Mouse (Mus musculus) myocyte (in vitro differentiated cells): Measurements from ENCODE around the gene Plcb1. TPM values are rescaled to one million over a fixed set of nuclear protein-coding genes. Genes with fewer than 3 reads are reported as not detected.

Experiments used
- H3K27me3 ChIP-seq: one replicate; pipeline ENCODE4 v1.6.1; 2011; ENCODE audit not compliant: control insufficient read depth, insufficient read depth, insufficient read length
- H3K36me3 ChIP-seq: one replicate; pipeline ENCODE4 v1.6.1; 2011; ENCODE audit not compliant: control insufficient read depth, insufficient read depth
- H3K4me2 ChIP-seq: one replicate; pipeline ENCODE4 v1.6.1; 2011; ENCODE audit warnings: low read depth, control low read depth
- H3K4me3 ChIP-seq: one replicate; pipeline ENCODE4 v1.5.1; 2011; ENCODE audit warnings: mild to moderate bottlenecking, control low read depth, moderate library complexity
- H3K79me2 ChIP-seq: one replicate; pipeline ENCODE4 v1.6.1; 2011; ENCODE audit not compliant: control insufficient read depth, insufficient read depth
- H3ac ChIP-seq: one replicate; pipeline ENCODE4 v1.6.1; 2011; ENCODE audit not compliant: control insufficient read depth, insufficient read length
- CEBPB ChIP-seq: IDR thresholded peaks from 2 replicates; pipeline ENCODE4 v1.6.1; 2011; ENCODE audit warnings: mild to moderate bottlenecking, moderate library complexity; ENCODE audit not compliant: poor library complexity, insufficient read depth, severe bottlenecking
- E2F4 ChIP-seq: IDR thresholded peaks from one replicate; pipeline ENCODE4 v1.6.1; 2011; ENCODE audit warnings: mild to moderate bottlenecking, control low read depth, moderate library complexity; ENCODE audit not compliant: insufficient read depth
- MAX ChIP-seq: IDR thresholded peaks from one replicate; pipeline ENCODE4 v1.6.1; 2011; ENCODE audit warnings: low read depth, mild to moderate bottlenecking, control low read depth
- MYOD1 ChIP-seq, 3 experiments: IDR thresholded peaks; one replicate each; pipeline ENCODE4 v1.6.1; 2011; ENCODE audit warnings: control low read depth in 2 of 3, low read depth in 2 of 3, mild to moderate bottlenecking in 2 of 3, moderate library complexity in 1 of 3; ENCODE audit not compliant: insufficient read length in 2 of 3, control insufficient read depth in 1 of 3
- MYOG ChIP-seq, 3 experiments: IDR thresholded peaks; one replicate each; pipeline ENCODE4 v1.6.1; 2011; ENCODE audit warnings: control low read depth in 2 of 3, low read depth in 2 of 3, mild to moderate bottlenecking in 2 of 3; ENCODE audit not compliant: insufficient read length in 2 of 3, control insufficient read depth in 1 of 3, insufficient read depth in 1 of 3
- POLR2A ChIP-seq: IDR thresholded peaks from one replicate; pipeline ENCODE4 v1.6.1; 2011; ENCODE audit warnings: low read depth, mild to moderate bottlenecking, control low read depth, moderate library complexity; ENCODE audit not compliant: insufficient read length
- POLR2AphosphoS2 ChIP-seq: IDR thresholded peaks from one replicate; pipeline ENCODE4 v1.6.1; 2011; ENCODE audit warnings: low read depth, control low read depth; ENCODE audit not compliant: insufficient read length
- REST ChIP-seq: IDR thresholded peaks from one replicate; pipeline ENCODE4 v1.6.1; 2011; ENCODE audit warnings: mild to moderate bottlenecking, control low read depth, moderate library complexity; ENCODE audit not compliant: insufficient read depth, insufficient read length
- SRF ChIP-seq: IDR thresholded peaks from one replicate; pipeline ENCODE4 v1.6.1; 2011; ENCODE audit warnings: low read depth; ENCODE audit not compliant: control insufficient read depth, insufficient read length
- TCF12 ChIP-seq: IDR thresholded peaks from one replicate; pipeline ENCODE4 v1.6.1; 2011; ENCODE audit warnings: mild to moderate bottlenecking, control low read depth; ENCODE audit not compliant: poor library complexity, insufficient read depth, severe bottlenecking
- TCF3 ChIP-seq: IDR thresholded peaks from one replicate; pipeline ENCODE4 v1.6.1; 2011; ENCODE audit warnings: low read depth, control low read depth; ENCODE audit not compliant: insufficient read length
- USF1 ChIP-seq: IDR thresholded peaks from one replicate; pipeline ENCODE4 v1.6.1; 2011; ENCODE audit warnings: low read depth, mild to moderate bottlenecking, control low read depth, moderate library complexity
- polyA plus RNA-seq: library from polyadenylated mRNA; unstranded; fragments of >200 nt; fragmentation: generic; extraction: Trizol; gene quantifications from one replicate; pipeline ENCODE4 v1.2.1, GENCODE M21; 2012; ENCODE audit warnings: missing spikeins

Gene Plcb1
- polyA plus RNA-seq, 1 experiment: 0.76 TPM

DNA sequence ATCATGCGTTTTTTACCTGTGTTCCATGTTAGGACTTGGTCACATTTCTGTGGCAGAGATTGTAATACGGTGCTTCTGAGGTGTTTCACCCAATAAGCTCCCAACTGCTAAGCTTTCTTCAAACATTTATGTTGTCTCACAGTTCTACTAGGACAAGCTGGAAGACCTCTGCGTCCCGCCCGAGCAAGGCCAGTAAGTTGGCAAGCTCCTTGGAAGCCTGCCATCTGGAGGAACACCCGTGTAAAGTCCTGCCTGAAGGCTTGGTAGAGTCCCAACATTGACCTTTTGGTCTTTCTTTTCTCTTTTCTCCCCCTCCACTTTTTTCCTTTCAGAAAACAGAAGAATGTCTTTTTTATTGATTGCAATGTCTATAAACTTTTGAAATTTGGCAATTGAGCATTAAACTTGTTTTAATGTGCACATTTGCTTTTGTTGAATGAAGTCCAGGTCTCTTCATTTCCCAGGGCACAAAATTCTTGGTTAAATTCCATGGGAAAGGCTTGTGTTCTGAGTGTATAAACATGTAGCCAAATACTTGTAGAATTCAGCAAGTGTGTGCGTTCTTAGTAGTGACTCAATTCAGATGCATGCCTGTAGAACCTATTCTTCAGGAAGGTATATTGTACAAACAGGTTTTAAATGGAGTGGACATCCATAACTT lies 79.2 kb downstream of the Plcb1 start:
- no peaks in the 10 kb centered on the region for H3K36me3 ChIP-seq
- no peaks in the 10 kb centered on the region for H3K27me3 ChIP-seq
- no peak overlapping the region for H3K4me2 ChIP-seq
- TF ChIP-seq USF1 (no peak), TCF3 (no peak), E2F4 (no peak), MYOG (IDR thresholded peaks at IDR 0.05; ENCODE audit: control insufficient read depth in 1 of 3, insufficient read depth in 1 of 3, insufficient read length in 2 of 3, low read depth in 2 of 3) (no peak), POLR2A (no peak), SRF (no peak), TCF12 (no peak), MAX (no peak), POLR2AphosphoS2 (no peak), MYOD1 (IDR thresholded peaks at IDR 0.05; ENCODE audit: control insufficient read depth in 1 of 3, insufficient read length in 2 of 3, low read depth in 2 of 3) (no peak), CEBPB (no peak), REST (no peak)
- H3K79me2 ChIP-seq: no peaks in the 10 kb centered on the region
- H3K4me3 ChIP-seq: no peak overlapping the region
- no peak overlapping the region for H3ac ChIP-seq

GRCm38 (mm10) chr2:134867381-134867780 lies 81.5 kb downstream of the Plcb1 start:
- no peak overlapping the region for H3K4me3 ChIP-seq
- no peak overlapping the region for H3ac ChIP-seq
- H3K4me2 ChIP-seq: no peak overlapping the region
- no peaks in the 10 kb centered on the region for H3K79me2 ChIP-seq
- H3K36me3 ChIP-seq: no peaks in the 10 kb centered on the region
- TF ChIP-seq USF1 (no peak), TCF12 (no peak), MYOD1 (IDR thresholded peaks at IDR 0.05; ENCODE audit: control insufficient read depth in 1 of 3, insufficient read length in 2 of 3, low read depth in 2 of 3) (no peak), MYOG (IDR thresholded peaks at IDR 0.05; ENCODE audit: control insufficient read depth in 1 of 3, insufficient read depth in 1 of 3, insufficient read length in 2 of 3, low read depth in 2 of 3) (no peak), REST (no peak), E2F4 (no peak), SRF (no peak), POLR2A (no peak), TCF3 (no peak), POLR2AphosphoS2 (no peak)
- no peaks in the 10 kb centered on the region for H3K27me3 ChIP-seq

GRCm38 (mm10) chr2:134871692-134872489 lies 86.0 kb downstream of the Plcb1 start:
- no peaks in the 10 kb centered on the region for H3K27me3 ChIP-seq
- no peaks in the 10 kb centered on the region for H3K79me2 ChIP-seq
- TF ChIP-seq CEBPB (no peak), MAX (no peak), TCF3 (no peak), REST (no peak), E2F4 (no peak), MYOD1 (IDR thresholded peaks at IDR 0.05; ENCODE audit: control insufficient read depth in 1 of 3, insufficient read length in 2 of 3, low read depth in 2 of 3) (no peak), POLR2A (no peak), USF1 (no peak), MYOG (IDR thresholded peaks at IDR 0.05; ENCODE audit: control insufficient read depth in 1 of 3, insufficient read depth in 1 of 3, insufficient read length in 2 of 3, low read depth in 2 of 3) (no peak), TCF12 (no peak), POLR2AphosphoS2 (no peak), SRF (no peak)
- no peak overlapping the region for H3ac ChIP-seq
- no peaks in the 10 kb centered on the region for H3K36me3 ChIP-seq
- H3K4me2 ChIP-seq: no peak overlapping the region
- no peak overlapping the region for H3K4me3 ChIP-seq

- H3K27me3 ChIP-seq: no peaks in the 10 kb centered on the region
- H3K4me3 ChIP-seq: no peak overlapping the region
- H3K79me2 ChIP-seq: no peaks in the 10 kb centered on the region
- H3K36me3 ChIP-seq: no peaks in the 10 kb centered on the region
- TF ChIP-seq USF1 (no peak), POLR2AphosphoS2 (no peak), MYOG (IDR thresholded peaks at IDR 0.05; ENCODE audit: control insufficient read depth in 1 of 3, insufficient read depth in 1 of 3, insufficient read length in 2 of 3, low read depth in 2 of 3) (no peak), MYOD1 (IDR thresholded peaks at IDR 0.05; ENCODE audit: control insufficient read depth in 1 of 3, insufficient read length in 2 of 3, low read depth in 2 of 3) (no peak), TCF3 (no peak), REST (no peak), MAX (no peak), POLR2A (no peak), E2F4 (no peak), CEBPB (no peak)
- no peak overlapping the region for H3ac ChIP-seq
- H3K4me2 ChIP-seq: no peak overlapping the region
These were observed 86.6 kb downstream of the Plcb1 start for GRCm38 (mm10) chr2:134872490-134872781.
